Mouse (Mus musculus): ENCODE measurements around the gene Plpp6. TPM values are rescaled to one million over a fixed set of nuclear protein-coding genes. Genes with fewer than 3 reads are reported as not detected.

The Plpp6 gene
- polyA plus RNA-seq, 1 experiment from 2014 or later, result 6.4 TPM

GRCm38 (mm10) chr19:29014466-29015055, 50.8 kb downstream of the Plpp6 start:
- ATAC-seq (ENCODE audit: extremely low read depth, insufficient number of reproducible peaks, low FRiP score, low TSS enrichment), result no peak
- Histone ChIP-seq H3K9ac (no peak overlapping the region), H3K4me3 (no peak overlapping the region), H3K4me1 (peaks cover 14% of the 10 kb centered on the region), H3K4me2 (no peak overlapping the region), H3K27ac (replicated peaks) (no peak overlapping the region), H3K9me3 (no peaks in the 10 kb centered on the region), H3K27me3 (replicated peaks) (no peaks in the 10 kb centered on the region), H3K36me3 (peaks cover 83% of the 10 kb centered on the region)
- WGBS, result 86% methylated on average over 5 of the region's 5 CpGs

GRCm38 (mm10) chr19:29015410-29016203, 51.9 kb downstream of the Plpp6 start:
- no peak overlapping the region for H3K4me3 ChIP-seq
- H3K9me3 ChIP-seq, result no peaks in the 10 kb centered on the region
- no peak overlapping the region for H3K4me2 ChIP-seq
- no peak overlapping the region for H3K27ac ChIP-seq (replicated peaks)
- peaks cover 14% of the 10 kb centered on the region for H3K4me1 ChIP-seq
- ATAC-seq (ENCODE audit: extremely low read depth, insufficient number of reproducible peaks, low FRiP score, low TSS enrichment), result no peak
- H3K36me3 ChIP-seq, result peaks cover 89% of the 10 kb centered on the region
- no peaks in the 10 kb centered on the region for H3K27me3 ChIP-seq (replicated peaks)
- no peak overlapping the region for H3K9ac ChIP-seq
- WGBS, result 82% methylated on average over 8 of the region's 8 CpGs

- Histone ChIP-seq H3K9ac (no peak overlapping the region), H3K36me3 (peaks cover 89% of the 10 kb centered on the region), H3K27me3 (replicated peaks) (no peaks in the 10 kb centered on the region), H3K9me3 (no peaks in the 10 kb centered on the region), H3K4me2 (no peak overlapping the region), H3K4me3 (no peak overlapping the region), H3K4me1 (peaks cover 14% of the 10 kb centered on the region), H3K27ac (replicated peaks) (0 out of 2 replicates have a peak overlapping the region, but pooled peaks have one; percentile 20)
- WGBS, result 60% methylated on average over 5 of the region's 5 CpGs
- no peak for ATAC-seq (ENCODE audit: extremely low read depth, insufficient number of reproducible peaks, low FRiP score, low TSS enrichment)
Measured at GRCm38 (mm10) chr19:29016204-29016765, 52.5 kb downstream of the Plpp6 start.

Other genes starting within 250 kb of the Plpp6 start
- 1.5 and 1.8 TPM in 2 replicates for gene Slc1a1, start 128.9 kb upstream of the Plpp6 start, polyA plus RNA-seq (2015; fragmentation: Nextera tagmentation; extraction: Ambion mirVana)
- gene 4430402I18Rik, start 3.8 kb downstream of the Plpp6 start, polyA plus RNA-seq (2015; fragmentation: Nextera tagmentation; extraction: Ambion mirVana), result 5.3 and 6.8 TPM in 2 replicates
- 27.3 and 30.6 TPM in 2 replicates for gene Cdc37l1, start 26.4 kb downstream of the Plpp6 start, polyA plus RNA-seq (2015; fragmentation: Nextera tagmentation; extraction: Ambion mirVana)
- gene Ak3, start 84.0 kb downstream of the Plpp6 start, polyA plus RNA-seq (2015; fragmentation: Nextera tagmentation; extraction: Ambion mirVana), result 69.3 and 69.8 TPM in 2 replicates
- 22.0 and 23.5 TPM in 2 replicates for gene Rcl1, start 137.4 kb downstream of the Plpp6 start, polyA plus RNA-seq (2015; fragmentation: Nextera tagmentation; extraction: Ambion mirVana)